Comparison of ENCODE assay signal across 10 mouse cellular contexts in genomic region chr3:35084091-35084867, GRCm38 (mm10).
DNase-seq lines count a peak whose midpoint lies in the region; ATAC-seq and TF ChIP-seq lines count a peak whose summit lies in the region.
"Had no signal": no experiment of that assay in that cellular context is flagged by ENCODE, and none has a peak within 500 bp of the region (broad histone marks: within the 10 kb centered on the region; RNA-seq: fewer than 3 reads in every experiment).

No protein-coding gene starts in this region.

- peak; percentile 20 to 29 for DNase-seq in layer of hippocampus, adult 2 months (ENCODE audit: low spot score in 2 of 2)
- no peak for DNase-seq in layer of hippocampus, postnatal 25 days (ENCODE audit: extremely low spot score in 1 of 2, low spot score in 1 of 2)
- peak; percentile 58 for DNase-seq in hindbrain, embryonic 14.5 days (ENCODE audit: low spot score)
- DNase-seq in thymus, adult 2 months: no peak
- DNase-seq in ovary, adult 18-20 months (ENCODE audit: low spot score): no peak
- DNase-seq in right cerebral cortex, postnatal 4 days: no peak
- DNase-seq: cerebellum, adult 11-12 months had no signal

- peak overlapping the region; percentile 76 for H3K27ac ChIP-seq in layer of hippocampus, adult 2 months
- peak overlapping the region; percentile 85 for H3K27ac ChIP-seq in forebrain, embryonic 13.5 days
- H3K27ac ChIP-seq in hindbrain, embryonic 14.5 days: peak overlapping the region; percentile 73
- H3K27ac ChIP-seq in neural tube, embryonic 12.5 days: peak overlapping the region; percentile 54
- H3K27ac ChIP-seq in thymus, adult 2 months (ENCODE audit: control insufficient read depth, insufficient read depth, low read length): no peak overlapping the region
- H3K27ac ChIP-seq: kidney, postnatal 0 days had no signal

- no peak for TF ChIP-seq CTCF in layer of hippocampus, adult 2 months (conservative IDR thresholded peaks at IDR 0.05)
- TF ChIP-seq CTCF in thymus, adult 2 months (IDR thresholded peaks at IDR 0.05; ENCODE audit: borderline replicate concordance, control insufficient read depth, extremely low read depth, insufficient read depth, low read length, poor library complexity): no peak

- H3K4me2 ChIP-seq in forebrain, embryonic 13.5 days: 0 out of 2 replicates have a peak overlapping the region, but pooled peaks have one; percentile 4
- H3K4me2 ChIP-seq in hindbrain, embryonic 14.5 days (replicated peaks): no peak overlapping the region
- no peak overlapping the region for H3K4me2 ChIP-seq in neural tube, embryonic 12.5 days (replicated peaks)

- no peak for TF ChIP-seq POLR2A in thymus, adult 2 months (IDR thresholded peaks at IDR 0.05; ENCODE audit: control insufficient read depth, extremely low read depth, insufficient read depth, low read length, poor library complexity)

- peak; percentile 89 for ATAC-seq in forebrain, embryonic 13.5 days
- peak; percentile 54 for ATAC-seq in hindbrain, embryonic 14.5 days (ENCODE audit: low FRiP score)
- peak; percentile 61 for ATAC-seq in neural tube, embryonic 12.5 days (ENCODE audit: low FRiP score, low read depth)

- WGBS in forebrain, embryonic 13.5 days: 9% methylated on average over 11 of the region's 11 CpGs
- 19% methylated on average over 11 of the region's 11 CpGs for WGBS in hindbrain, embryonic 14.5 days
- 27% methylated on average over 11 of the region's 11 CpGs for whole genome bisulfite sequencing in neural tube, embryonic 12.5 days
- WGBS in thymus, adult 2 months: 92% methylated on average over 11 of the region's 11 CpGs

- no peaks in the 10 kb centered on the region for H3K27me3 ChIP-seq in forebrain, embryonic 13.5 days
- H3K27me3 ChIP-seq in hindbrain, embryonic 14.5 days (ENCODE audit: control insufficient read depth, insufficient read depth, low read length): no peaks in the 10 kb centered on the region
- no peaks in the 10 kb centered on the region for H3K27me3 ChIP-seq in neural tube, embryonic 12.5 days (replicated peaks)
- H3K27me3 ChIP-seq in thymus, adult 2 months (ENCODE audit: control insufficient read depth, insufficient read depth, low read length): no peaks in the 10 kb centered on the region

- no peaks in the 10 kb centered on the region for H3K9me3 ChIP-seq in forebrain, embryonic 13.5 days (replicated peaks)
- no peaks in the 10 kb centered on the region for H3K9me3 ChIP-seq in hindbrain, embryonic 14.5 days (ENCODE audit: control insufficient read depth, low read length)
- H3K9me3 ChIP-seq in neural tube, embryonic 12.5 days: no peaks in the 10 kb centered on the region

- H3K9ac ChIP-seq in forebrain, embryonic 13.5 days: peak overlapping the region; percentile 8; the same call in 1 of the 2 replicates
- no peak overlapping the region for H3K9ac ChIP-seq in hindbrain, embryonic 14.5 days
- H3K9ac ChIP-seq in neural tube, embryonic 12.5 days: no peak overlapping the region

- H3K4me3 ChIP-seq in layer of hippocampus, adult 2 months: no peak overlapping the region
- H3K4me3 ChIP-seq in forebrain, embryonic 13.5 days: no peak overlapping the region
- no peak overlapping the region for H3K4me3 ChIP-seq in hindbrain, embryonic 14.5 days (replicated peaks; ENCODE audit: low read length)
- no peak overlapping the region for H3K4me3 ChIP-seq in neural tube, embryonic 12.5 days
- no peak overlapping the region for H3K4me3 ChIP-seq in thymus, adult 2 months (ENCODE audit: control insufficient read depth, insufficient read depth, low read length)

- H3K36me3 ChIP-seq in forebrain, embryonic 13.5 days (ENCODE audit: poor library complexity, severe bottlenecking): no peaks in the 10 kb centered on the region
- no peaks in the 10 kb centered on the region for H3K36me3 ChIP-seq in hindbrain, embryonic 14.5 days (replicated peaks; ENCODE audit: control insufficient read depth, insufficient read depth)
- no peaks in the 10 kb centered on the region for H3K36me3 ChIP-seq in neural tube, embryonic 12.5 days
- no peaks in the 10 kb centered on the region for H3K36me3 ChIP-seq in thymus, adult 2 months (ENCODE audit: control insufficient read depth, insufficient read depth, low read length)

- peaks cover 68% of the 10 kb centered on the region for H3K4me1 ChIP-seq in forebrain, embryonic 13.5 days
- H3K4me1 ChIP-seq in hindbrain, embryonic 14.5 days (replicated peaks; ENCODE audit: control insufficient read depth, insufficient read depth, low read length): peaks cover 15% of the 10 kb centered on the region
- peaks cover 40% of the 10 kb centered on the region for H3K4me1 ChIP-seq in neural tube, embryonic 12.5 days
- no peaks in the 10 kb centered on the region for H3K4me1 ChIP-seq in thymus, adult 2 months (replicated peaks; ENCODE audit: control insufficient read depth, insufficient read depth, low read length)

Comparison
In these comparisons a context has a peak if more than half of its experiments do, and no peak if none do; other contexts are left out.
1. DNase-seq: peak in layer of hippocampus, adult 2 months (2 of 2) and hindbrain, embryonic 14.5 days (single experiment); none in layer of hippocampus, postnatal 25 days (0 of 2), thymus, adult 2 months (single experiment), ovary, adult 18-20 months (single experiment) and right cerebral cortex, postnatal 4 days (single experiment).
2. Peak in every context shown above with its lines, with median percentiles within 50 percentile points of each other: ATAC-seq.